Mouse (Mus musculus) heart, postnatal 0 days (tissue): Measurements from ENCODE around the gene Sugt1.

Source experiments
- CTCF ChIP-seq: IDR thresholded peaks from 2 replicates; pipeline ENCODE4 v1.5.1; 2016; ENCODE audit warnings: antibody characterized with exemption, control low read depth, low read depth
- EP300 ChIP-seq: IDR thresholded peaks from 2 replicates; pipeline ENCODE4 v1.6.1; 2016; ENCODE audit warnings: antibody characterized with exemption, low read depth

GRCm38 (mm10) chr14:79596602-79597001 is 9.1 kb downstream of the Sugt1 start:
- TF ChIP-seq CTCF (no peak), EP300 (no peak)
